Mouse (Mus musculus): ENCODE results near the gene Obscn. TPM values are rescaled to one million over a fixed set of nuclear protein-coding genes. Genes with fewer than 3 reads are reported as not detected.

Obscn gene
- polyA plus RNA-seq, 1 experiment from 2014 or later, result 0.75 TPM

- Histone ChIP-seq H3K4me3 (ENCODE audit: low read depth, low read length) (no peak overlapping the region), H3K27me3 (ENCODE audit: control insufficient read depth, insufficient read depth, low read length) (no peaks in the 10 kb centered on the region), H3K27ac (ENCODE audit: low read length) (no peak overlapping the region), H3K4me2 (replicated peaks; ENCODE audit: low read depth, low read length) (no peak overlapping the region), H3K4me1 (ENCODE audit: control insufficient read depth, insufficient read depth, low read length) (0 out of 2 replicates have a peak, but pooled peaks cover 5% of the 10 kb centered on the region), H3K9ac (replicated peaks; ENCODE audit: low read depth, low read length) (no peak overlapping the region), H3K9me3 (ENCODE audit: control insufficient read depth, low read depth, low read length) (no peaks in the 10 kb centered on the region), H3K36me3 (ENCODE audit: control insufficient read depth, insufficient read depth, low read length) (no peaks in the 10 kb centered on the region)
- WGBS, result 68% methylated on average over 7 of the region's 7 CpGs
- ATAC-seq (ENCODE audit: insufficient number of reproducible peaks, insufficient read depth, low FRiP score, low read depth), result no peak
Observed at GRCm38 (mm10) chr11:59002327-59003079, 133.7 kb downstream of the Obscn start.

- Histone ChIP-seq H3K36me3 (ENCODE audit: control insufficient read depth, insufficient read depth, low read length) (no peaks in the 10 kb centered on the region), H3K4me3 (ENCODE audit: low read depth, low read length) (no peak overlapping the region), H3K27ac (ENCODE audit: low read length) (no peak overlapping the region), H3K9ac (replicated peaks; ENCODE audit: low read depth, low read length) (no peak overlapping the region), H3K4me1 (ENCODE audit: control insufficient read depth, insufficient read depth, low read length) (0 out of 2 replicates have a peak, but pooled peaks cover 5% of the 10 kb centered on the region), H3K4me2 (replicated peaks; ENCODE audit: low read depth, low read length) (no peak overlapping the region), H3K9me3 (ENCODE audit: control insufficient read depth, low read depth, low read length) (no peaks in the 10 kb centered on the region), H3K27me3 (ENCODE audit: control insufficient read depth, insufficient read depth, low read length) (no peaks in the 10 kb centered on the region)
- WGBS, result 90% methylated on average over 21 of the region's 21 CpGs
- ATAC-seq (ENCODE audit: insufficient number of reproducible peaks, insufficient read depth, low FRiP score, low read depth), result no peak
Observed at GRCm38 (mm10) chr11:59000635-59001034, 135.6 kb downstream of the Obscn start.

GRCm38 (mm10) chr11:58999830-59000229 lies 136.4 kb downstream of the Obscn start:
- Histone ChIP-seq H3K4me2 (replicated peaks; ENCODE audit: low read depth, low read length) (no peak overlapping the region), H3K36me3 (ENCODE audit: control insufficient read depth, insufficient read depth, low read length) (no peaks in the 10 kb centered on the region), H3K27ac (ENCODE audit: low read length) (no peak overlapping the region), H3K4me1 (ENCODE audit: control insufficient read depth, insufficient read depth, low read length) (0 out of 2 replicates have a peak, but pooled peaks cover 5% of the 10 kb centered on the region), H3K4me3 (ENCODE audit: low read depth, low read length) (no peak overlapping the region), H3K27me3 (ENCODE audit: control insufficient read depth, insufficient read depth, low read length) (no peaks in the 10 kb centered on the region), H3K9ac (replicated peaks; ENCODE audit: low read depth, low read length) (no peak overlapping the region), H3K9me3 (ENCODE audit: control insufficient read depth, low read depth, low read length) (no peaks in the 10 kb centered on the region)
- 84% methylated on average over 6 of the region's 6 CpGs for WGBS
- ATAC-seq (ENCODE audit: insufficient number of reproducible peaks, insufficient read depth, low FRiP score, low read depth), result no peak

- Histone ChIP-seq H3K27ac (ENCODE audit: low read length) (no peak overlapping the region), H3K27me3 (ENCODE audit: control insufficient read depth, insufficient read depth, low read length) (no peaks in the 10 kb centered on the region), H3K4me2 (replicated peaks; ENCODE audit: low read depth, low read length) (no peak overlapping the region), H3K9ac (replicated peaks; ENCODE audit: low read depth, low read length) (no peak overlapping the region), H3K9me3 (ENCODE audit: control insufficient read depth, low read depth, low read length) (no peaks in the 10 kb centered on the region), H3K36me3 (ENCODE audit: control insufficient read depth, insufficient read depth, low read length) (no peaks in the 10 kb centered on the region), H3K4me1 (ENCODE audit: control insufficient read depth, insufficient read depth, low read length) (0 out of 2 replicates have a peak, but pooled peaks cover 5% of the 10 kb centered on the region), H3K4me3 (ENCODE audit: low read depth, low read length) (no peak overlapping the region)
- 35% methylated on average over 11 of the region's 11 CpGs for WGBS
- no peak for ATAC-seq (ENCODE audit: insufficient number of reproducible peaks, insufficient read depth, low FRiP score, low read depth)
Observed at GRCm38 (mm10) chr11:58999158-58999557, 137.0 kb downstream of the Obscn start.

- Histone ChIP-seq H3K4me3 (ENCODE audit: low read depth, low read length) (no peak overlapping the region), H3K4me1 (ENCODE audit: control insufficient read depth, insufficient read depth, low read length) (0 out of 2 replicates have a peak, but pooled peaks cover 5% of the 10 kb centered on the region), H3K9me3 (ENCODE audit: control insufficient read depth, low read depth, low read length) (no peaks in the 10 kb centered on the region), H3K27me3 (ENCODE audit: control insufficient read depth, insufficient read depth, low read length) (no peaks in the 10 kb centered on the region), H3K9ac (replicated peaks; ENCODE audit: low read depth, low read length) (no peak overlapping the region), H3K27ac (ENCODE audit: low read length) (no peak overlapping the region), H3K4me2 (replicated peaks; ENCODE audit: low read depth, low read length) (no peak overlapping the region), H3K36me3 (ENCODE audit: control insufficient read depth, insufficient read depth, low read length) (no peaks in the 10 kb centered on the region)
- 80% methylated on average over 5 of the region's 5 CpGs for WGBS
- no peak for ATAC-seq (ENCODE audit: insufficient number of reproducible peaks, insufficient read depth, low FRiP score, low read depth)
Observed at GRCm38 (mm10) chr11:58997541-58997940, 138.7 kb downstream of the Obscn start.

GRCm38 (mm10) chr11:58995807-58996370 lies 140.3 kb downstream of the Obscn start:
- H3K27me3 ChIP-seq (ENCODE audit: control insufficient read depth, insufficient read depth, low read length), result no peaks in the 10 kb centered on the region
- H3K9me3 ChIP-seq (ENCODE audit: control insufficient read depth, low read depth, low read length), result no peaks in the 10 kb centered on the region
- H3K4me3 ChIP-seq (ENCODE audit: low read depth, low read length), result no peak overlapping the region
- H3K4me2 ChIP-seq (replicated peaks; ENCODE audit: low read depth, low read length), result no peak overlapping the region
- 0 out of 2 replicates have a peak, but pooled peaks cover 5% of the 10 kb centered on the region for H3K4me1 ChIP-seq (ENCODE audit: control insufficient read depth, insufficient read depth, low read length)
- H3K36me3 ChIP-seq (ENCODE audit: control insufficient read depth, insufficient read depth, low read length), result peaks cover 2% of the 10 kb centered on the region; the same call in 1 of the 2 replicates
- H3K9ac ChIP-seq (replicated peaks; ENCODE audit: low read depth, low read length), result no peak overlapping the region
- ATAC-seq (ENCODE audit: insufficient number of reproducible peaks, insufficient read depth, low FRiP score, low read depth), result no peak
- WGBS, result 49% methylated on average over 12 of the region's 12 CpGs
- no peak overlapping the region for H3K27ac ChIP-seq (ENCODE audit: low read length)

- WGBS, result 80% methylated on average over 9 of the region's 9 CpGs
- H3K36me3 ChIP-seq (ENCODE audit: control insufficient read depth, insufficient read depth, low read length), result peaks cover 7% of the 10 kb centered on the region; the same call in 1 of the 2 replicates
- 0 out of 2 replicates have a peak, but pooled peaks cover 5% of the 10 kb centered on the region for H3K4me1 ChIP-seq (ENCODE audit: control insufficient read depth, insufficient read depth, low read length)
- no peak for ATAC-seq (ENCODE audit: insufficient number of reproducible peaks, insufficient read depth, low FRiP score, low read depth)
- H3K27ac ChIP-seq (ENCODE audit: low read length), result no peak overlapping the region
- H3K9me3 ChIP-seq (ENCODE audit: control insufficient read depth, low read depth, low read length), result no peaks in the 10 kb centered on the region
- no peak overlapping the region for H3K4me3 ChIP-seq (ENCODE audit: low read depth, low read length)
- no peak overlapping the region for H3K9ac ChIP-seq (replicated peaks; ENCODE audit: low read depth, low read length)
- H3K27me3 ChIP-seq (ENCODE audit: control insufficient read depth, insufficient read depth, low read length), result no peaks in the 10 kb centered on the region
- 0 out of 2 replicates have a peak overlapping the region, but pooled peaks have one; percentile 58 for H3K4me2 ChIP-seq (replicated peaks; ENCODE audit: low read depth, low read length)
Observed at GRCm38 (mm10) chr11:58995061-58995806, 141.0 kb downstream of the Obscn start.

- Histone ChIP-seq H3K36me3 (ENCODE audit: control insufficient read depth, insufficient read depth, low read length) (peaks cover 15% of the 10 kb centered on the region; the same call in 1 of the 2 replicates), H3K27me3 (ENCODE audit: control insufficient read depth, insufficient read depth, low read length) (no peaks in the 10 kb centered on the region), H3K9me3 (ENCODE audit: control insufficient read depth, low read depth, low read length) (no peaks in the 10 kb centered on the region), H3K9ac (replicated peaks; ENCODE audit: low read depth, low read length) (no peak overlapping the region), H3K4me3 (ENCODE audit: low read depth, low read length) (peak overlapping the region; percentile 30), H3K4me2 (replicated peaks; ENCODE audit: low read depth, low read length) (peak overlapping the region; percentile 58), H3K4me1 (ENCODE audit: control insufficient read depth, insufficient read depth, low read length) (0 out of 2 replicates have a peak, but pooled peaks cover 5% of the 10 kb centered on the region), H3K27ac (ENCODE audit: low read length) (no peak overlapping the region)
- WGBS, result 2% methylated on average over 31 of the region's 35 CpGs
- ATAC-seq (ENCODE audit: insufficient number of reproducible peaks, insufficient read depth, low FRiP score, low read depth), result peak; percentile 89
Observed at GRCm38 (mm10) chr11:58994337-58994826, 141.8 kb downstream of the Obscn start.

Data from stomach, embryonic 14.5 days (tissue).